Mouse (Mus musculus) natural killer cell, adult 2 months (primary cell): ENCODE data around the gene Cdk18.
"Not testable (repeated sequence)": the region's sequence is repeated elsewhere in the genome, so short reads cannot be mapped to it uniquely, and the experiment has no call there.

ENCODE experiments used
- DNase-seq, 2 experiments: peaks; one replicate each; pipeline ENCODE4 v3.0.0; 2022; ENCODE audit warnings: low spot score in 2 of 2

Gene Cdk18

GRCm38 (mm10) chr1:132139416-132139864 lies at the start of gene Cdk18:
TSS of gene Cdk18 (minus strand) at chr1:132139684.
- peak in 1 of 2 experiments; percentile 24 for DNase-seq

- DNase-seq = no peak
These were observed 49.7 kb upstream of the Cdk18 start for GRCm38 (mm10) chr1:132189231-132189630.

- DNase-seq = no peak
These were observed 49.1 kb upstream of the Cdk18 start for GRCm38 (mm10) chr1:132188442-132189066.

- DNase-seq = no peak
These were observed 46.8 kb upstream of the Cdk18 start for GRCm38 (mm10) chr1:132186303-132186702.

- no peak for DNase-seq
These were observed 32.1 kb upstream of the Cdk18 start for GRCm38 (mm10) chr1:132171619-132172018.

GRCm38 (mm10) chr1:132170698-132171097 lies 31.2 kb upstream of the Cdk18 start:
- DNase-seq = no peak

GRCm38 (mm10) chr1:132168115-132168767 lies 28.8 kb upstream of the Cdk18 start:
- no peak for DNase-seq

- peak in 1 of 2 experiments; percentile 37 for DNase-seq
These were observed 26.4 kb upstream of the Cdk18 start for GRCm38 (mm10) chr1:132165859-132166258.

- no peak for DNase-seq
These were observed 25.5 kb upstream of the Cdk18 start for GRCm38 (mm10) chr1:132164780-132165518.

- DNase-seq = not testable (repeated sequence)
These were observed 23.1 kb upstream of the Cdk18 start for GRCm38 (mm10) chr1:132162618-132163017.

GRCm38 (mm10) chr1:132161211-132161880 lies 21.9 kb upstream of the Cdk18 start:
- DNase-seq = no peak

GRCm38 (mm10) chr1:132159681-132160080 lies 20.2 kb upstream of the Cdk18 start:
- DNase-seq = no peak

GRCm38 (mm10) chr1:132158741-132159140 lies 19.3 kb upstream of the Cdk18 start:
- DNase-seq = no peak

- no peak for DNase-seq
These were observed 18.3 kb upstream of the Cdk18 start for GRCm38 (mm10) chr1:132157808-132158207.

- DNase-seq = peak; percentile 57 to 70
These were observed 17.7 kb upstream of the Cdk18 start for GRCm38 (mm10) chr1:132157016-132157781.

- DNase-seq = peak; percentile 76 to 82
These were observed 16.3 kb upstream of the Cdk18 start for GRCm38 (mm10) chr1:132155737-132156136.

- DNase-seq = no peak
These were observed 14.2 kb upstream of the Cdk18 start for GRCm38 (mm10) chr1:132153691-132154090.

GRCm38 (mm10) chr1:132153086-132153690 lies 13.7 kb upstream of the Cdk18 start:
- DNase-seq = no peak

GRCm38 (mm10) chr1:132151908-132152307 lies 12.4 kb upstream of the Cdk18 start:
- no peak for DNase-seq

- no peak for DNase-seq
These were observed 11.5 kb upstream of the Cdk18 start for GRCm38 (mm10) chr1:132150817-132151601.
